Mouse (Mus musculus): ENCODE measurements around the gene Heg1. TPM values are rescaled to one million over a fixed set of nuclear protein-coding genes. Genes with fewer than 3 reads are reported as not detected.

Heg1 gene
- 30.5 and 42.5 TPM in 2 replicates for polyA plus RNA-seq (2015; fragmentation: Nextera tagmentation; extraction: Ambion mirVana)

- Histone ChIP-seq H3K36me3 (no peaks in the 10 kb centered on the region), H3K27ac (peak within 1 kb of the TSS; percentile 90), H3K9me3 (replicated peaks) (no peaks in the 10 kb centered on the region), H3K4me1 (replicated peaks) (peaks cover 43% of the 10 kb centered on the region), H3K9ac (peak within 1 kb of the TSS; percentile 93), H3K27me3 (no peaks in the 10 kb centered on the region), H3K4me3 (peak within 1 kb of the TSS; percentile 85), H3K4me2 (peak within 1 kb of the TSS; percentile 74)
- under 1% methylated on average over 42 of the region's 57 CpGs for WGBS
- ATAC-seq (replicated peaks; ENCODE audit: insufficient number of reproducible peaks, insufficient read depth, low FRiP score, low read depth) = peak; percentile 84
These were observed at the start of gene Heg1 for GRCm38 (mm10) chr16:33684162-33684702. Gene Heg1 (plus strand): TSS chr16:33684370.

DNA sequence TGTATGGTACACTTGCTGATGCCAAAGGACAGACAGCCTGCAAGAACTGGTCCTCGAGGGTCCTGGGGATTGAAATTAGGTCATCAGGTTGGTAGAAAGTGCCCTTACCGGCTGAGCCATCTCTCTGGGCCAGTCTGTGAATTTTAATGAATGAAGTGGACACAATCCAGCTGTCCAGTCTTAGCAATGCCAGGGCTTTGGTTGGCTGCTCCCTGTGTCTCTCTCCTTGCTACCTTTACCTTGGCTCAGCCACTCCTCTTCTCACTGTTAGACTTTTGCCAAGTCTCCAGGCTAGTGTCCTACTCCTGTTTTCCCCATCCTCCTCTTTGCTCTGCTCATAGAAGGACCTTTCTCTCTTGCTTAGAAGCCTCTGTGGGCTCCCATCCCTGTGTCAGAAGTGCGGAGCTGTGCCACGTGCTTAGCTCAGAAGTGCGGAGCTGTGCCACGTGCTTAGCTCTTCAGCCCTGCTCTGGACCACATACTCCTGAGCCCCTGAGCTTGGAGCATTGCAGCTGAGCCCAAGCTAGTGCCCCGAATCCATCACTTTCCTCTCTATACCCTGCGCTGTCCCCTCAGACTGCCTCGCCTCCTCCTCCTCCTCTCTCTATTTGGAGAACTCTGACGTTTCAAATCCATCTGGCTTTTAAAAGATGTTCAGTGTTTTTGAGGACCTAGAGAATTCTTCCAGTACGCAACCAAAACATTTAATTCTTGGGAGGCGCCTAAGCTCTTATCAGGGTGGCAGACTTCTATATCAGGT lies 48.2 kb upstream of the Heg1 start:
- Histone ChIP-seq H3K4me3 (no peak overlapping the region), H3K4me1 (replicated peaks) (no peaks in the 10 kb centered on the region), H3K36me3 (no peaks in the 10 kb centered on the region), H3K27ac (no peak overlapping the region), H3K4me2 (no peak overlapping the region), H3K27me3 (no peaks in the 10 kb centered on the region), H3K9ac (no peak overlapping the region), H3K9me3 (replicated peaks) (no peaks in the 10 kb centered on the region)
- WGBS = 73% methylated on average over 12 of the region's 12 CpGs
- ATAC-seq (replicated peaks; ENCODE audit: insufficient number of reproducible peaks, insufficient read depth, low FRiP score, low read depth) = no peak

DNA sequence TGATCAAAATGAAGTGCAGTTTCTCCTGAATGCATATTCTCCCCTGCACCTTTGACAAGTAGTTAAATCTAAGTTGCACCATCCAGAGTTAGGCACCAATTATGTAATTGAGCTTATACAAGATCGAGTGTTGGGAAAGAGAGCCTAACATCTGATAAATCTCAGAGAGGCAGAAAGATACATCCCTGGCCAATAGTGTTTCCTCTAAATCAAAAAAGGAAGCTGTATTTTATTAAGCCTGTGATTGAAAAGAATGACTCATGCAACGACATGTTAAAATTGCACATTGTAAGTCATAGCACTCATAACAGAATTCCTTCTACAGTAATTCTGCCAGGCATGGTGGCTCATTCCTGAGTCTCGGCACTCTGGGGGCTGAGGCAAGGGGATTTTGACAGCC lies 42.4 kb upstream of the Heg1 start:
- 42% methylated on average over 3 of the region's 3 CpGs for WGBS
- Histone ChIP-seq H3K4me2 (no peak overlapping the region), H3K9ac (no peak overlapping the region)

GRCm38 (mm10) chr16:33653116-33653515 lies 31.1 kb upstream of the Heg1 start:
- Histone ChIP-seq H3K36me3 (no peaks in the 10 kb centered on the region), H3K9me3 (replicated peaks) (no peaks in the 10 kb centered on the region; the same call in 1 of the 2 replicates), H3K9ac (no peak overlapping the region), H3K4me3 (no peak overlapping the region), H3K27ac (no peak overlapping the region), H3K4me1 (replicated peaks) (no peaks in the 10 kb centered on the region), H3K27me3 (no peaks in the 10 kb centered on the region), H3K4me2 (no peak overlapping the region)
- 85% methylated on average over 6 of the region's 6 CpGs for WGBS
- no peak for ATAC-seq (replicated peaks; ENCODE audit: insufficient number of reproducible peaks, insufficient read depth, low FRiP score, low read depth)

More for the DNA sequence above, 42.4 kb upstream of the Heg1 start:
- Histone ChIP-seq H3K9me3 (replicated peaks) (no peaks in the 10 kb centered on the region), H3K36me3 (no peaks in the 10 kb centered on the region), H3K4me3 (no peak overlapping the region), H3K27ac (no peak overlapping the region), H3K4me1 (replicated peaks) (0 out of 2 replicates have a peak, but pooled peaks cover 7% of the 10 kb centered on the region), H3K27me3 (no peaks in the 10 kb centered on the region)
- no peak for ATAC-seq (replicated peaks; ENCODE audit: insufficient number of reproducible peaks, insufficient read depth, low FRiP score, low read depth)

- Histone ChIP-seq H3K27me3 (no peaks in the 10 kb centered on the region), H3K36me3 (no peaks in the 10 kb centered on the region), H3K4me2 (no peak overlapping the region), H3K4me3 (no peak overlapping the region), H3K4me1 (replicated peaks) (peaks cover 10% of the 10 kb centered on the region), H3K27ac (no peak overlapping the region), H3K9ac (no peak overlapping the region), H3K9me3 (replicated peaks) (no peaks in the 10 kb centered on the region)
- WGBS = 84% methylated on average over 3 of the region's 3 CpGs
- ATAC-seq (replicated peaks; ENCODE audit: insufficient number of reproducible peaks, insufficient read depth, low FRiP score, low read depth) = no peak
These were observed 28.7 kb upstream of the Heg1 start for GRCm38 (mm10) chr16:33655443-33655842.

DNA sequence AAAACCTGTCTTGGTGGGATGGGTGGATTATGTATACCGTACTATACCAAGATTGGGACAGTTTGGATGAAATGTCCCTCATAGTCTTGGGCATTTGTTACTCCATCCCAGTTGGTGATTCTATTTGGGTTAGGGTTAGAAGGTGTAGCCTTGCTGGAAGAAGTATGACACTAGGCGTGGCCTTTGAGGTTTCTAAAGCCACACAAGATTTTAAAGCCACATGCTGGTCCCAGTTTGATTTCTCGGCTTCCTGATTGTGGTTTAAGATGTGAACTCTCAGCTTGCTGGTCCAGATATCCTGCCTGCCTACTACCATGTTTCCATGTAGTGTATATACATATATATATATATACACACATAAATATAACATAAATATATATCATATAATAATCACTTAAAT lies 27.0 kb upstream of the Heg1 start:
- H3K4me2 ChIP-seq = no peak overlapping the region
- H3K9ac ChIP-seq = no peak overlapping the region
- H3K9me3 ChIP-seq (replicated peaks) = no peaks in the 10 kb centered on the region
- H3K4me1 ChIP-seq (replicated peaks) = peaks cover 14% of the 10 kb centered on the region
- 82% methylated on average over 3 of the region's 3 CpGs for WGBS
- no peak overlapping the region for H3K4me3 ChIP-seq
- no peaks in the 10 kb centered on the region for H3K36me3 ChIP-seq
- ATAC-seq (replicated peaks; ENCODE audit: insufficient number of reproducible peaks, insufficient read depth, low FRiP score, low read depth) = no peak
- H3K27me3 ChIP-seq = no peaks in the 10 kb centered on the region
- H3K27ac ChIP-seq = no peak overlapping the region

DNA sequence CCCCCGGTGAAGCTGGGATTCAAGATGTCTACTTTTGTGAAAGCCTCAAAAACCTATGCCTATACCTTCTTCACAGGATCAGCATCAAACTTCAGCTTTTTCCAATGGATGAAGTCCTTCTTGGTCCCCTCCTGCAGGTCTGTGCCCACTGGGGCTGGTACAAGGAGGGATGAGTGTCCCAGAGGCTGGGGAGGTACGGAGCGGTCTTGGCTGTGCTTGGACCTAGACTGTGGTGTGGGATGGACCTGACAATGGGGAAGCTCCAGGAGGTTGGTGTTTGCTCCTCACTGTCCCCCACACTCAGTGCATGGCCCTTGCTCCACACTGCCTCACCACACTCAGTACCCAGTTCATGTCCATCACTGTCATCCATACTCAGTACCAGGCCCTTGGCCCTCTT lies 26.0 kb upstream of the Heg1 start:
- H3K4me3 ChIP-seq = no peak overlapping the region
- H3K4me1 ChIP-seq (replicated peaks) = peaks cover 14% of the 10 kb centered on the region
- no peak overlapping the region for H3K27ac ChIP-seq
- H3K36me3 ChIP-seq = no peaks in the 10 kb centered on the region
- no peaks in the 10 kb centered on the region for H3K27me3 ChIP-seq
- H3K9me3 ChIP-seq (replicated peaks) = no peaks in the 10 kb centered on the region
- no peak overlapping the region for H3K4me2 ChIP-seq
- 96% methylated on average over 3 of the region's 3 CpGs for WGBS
- no peak for ATAC-seq (replicated peaks; ENCODE audit: insufficient number of reproducible peaks, insufficient read depth, low FRiP score, low read depth)
- H3K9ac ChIP-seq = no peak overlapping the region

- 77% methylated on average over 5 of the region's 5 CpGs for WGBS
- Histone ChIP-seq H3K4me3 (no peak overlapping the region), H3K9ac (no peak overlapping the region), H3K4me2 (no peak overlapping the region), H3K27me3 (no peaks in the 10 kb centered on the region), H3K27ac (no peak overlapping the region), H3K36me3 (no peaks in the 10 kb centered on the region), H3K4me1 (replicated peaks) (peaks cover 14% of the 10 kb centered on the region), H3K9me3 (replicated peaks) (no peaks in the 10 kb centered on the region)
- ATAC-seq (replicated peaks; ENCODE audit: insufficient number of reproducible peaks, insufficient read depth, low FRiP score, low read depth) = no peak
These were observed 24.6 kb upstream of the Heg1 start for GRCm38 (mm10) chr16:33659521-33659920.

DNA sequence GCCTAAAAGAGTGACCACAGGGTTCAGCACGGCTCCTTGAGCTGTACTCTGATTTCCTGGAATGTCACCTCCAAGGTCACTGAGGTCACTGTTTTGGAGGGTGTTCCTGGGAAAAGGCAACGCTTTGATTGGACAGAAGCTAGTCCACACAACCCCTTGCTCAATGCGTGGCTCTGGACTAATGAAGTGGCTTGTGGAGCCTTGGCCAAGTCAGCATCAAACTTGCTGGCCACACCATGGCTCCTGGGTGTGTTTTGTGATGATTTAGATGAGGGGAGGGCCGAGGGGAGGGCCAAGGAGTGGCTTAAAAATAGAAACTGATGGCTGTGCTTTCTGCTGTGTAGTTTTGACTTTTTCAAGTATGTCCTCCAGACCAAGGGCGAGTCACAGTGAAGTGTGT lies 24.0 kb upstream of the Heg1 start:
- no peak for ATAC-seq (replicated peaks; ENCODE audit: insufficient number of reproducible peaks, insufficient read depth, low FRiP score, low read depth)
- no peak overlapping the region for H3K4me2 ChIP-seq
- H3K4me3 ChIP-seq = no peak overlapping the region
- H3K9ac ChIP-seq = no peak overlapping the region
- H3K27ac ChIP-seq = 0 out of 2 replicates have a peak overlapping the region, but pooled peaks have one; percentile 1
- no peaks in the 10 kb centered on the region for H3K36me3 ChIP-seq
- 38% methylated on average over 5 of the region's 5 CpGs for WGBS
- no peaks in the 10 kb centered on the region for H3K9me3 ChIP-seq (replicated peaks)
- H3K27me3 ChIP-seq = no peaks in the 10 kb centered on the region
- H3K4me1 ChIP-seq (replicated peaks) = peaks cover 14% of the 10 kb centered on the region

- no peak overlapping the region for H3K4me3 ChIP-seq
These were observed 21.3 kb upstream of the Heg1 start for GRCm38 (mm10) chr16:33662841-33663240.

GRCm38 (mm10) chr16:33666226-33666625 lies 17.9 kb upstream of the Heg1 start:
- ATAC-seq (replicated peaks; ENCODE audit: insufficient number of reproducible peaks, insufficient read depth, low FRiP score, low read depth) = no peak

More at GRCm38 (mm10) chr16:33662841-33663240, 21.3 kb upstream of the Heg1 start:
- no peak overlapping the region for H3K27ac ChIP-seq
- no peak overlapping the region for H3K9ac ChIP-seq
- no peaks in the 10 kb centered on the region for H3K9me3 ChIP-seq (replicated peaks)
- ATAC-seq (replicated peaks; ENCODE audit: insufficient number of reproducible peaks, insufficient read depth, low FRiP score, low read depth) = no peak
- H3K36me3 ChIP-seq = no peaks in the 10 kb centered on the region
- H3K4me2 ChIP-seq = no peak overlapping the region
- H3K27me3 ChIP-seq = no peaks in the 10 kb centered on the region
- WGBS = 91% methylated on average over 10 of the region's 10 CpGs
- H3K4me1 ChIP-seq (replicated peaks) = peaks cover 14% of the 10 kb centered on the region

More at GRCm38 (mm10) chr16:33666226-33666625, 17.9 kb upstream of the Heg1 start:
- Histone ChIP-seq H3K9ac (no peak overlapping the region), H3K4me2 (no peak overlapping the region), H3K27me3 (no peaks in the 10 kb centered on the region), H3K4me3 (no peak overlapping the region), H3K9me3 (replicated peaks) (no peaks in the 10 kb centered on the region), H3K4me1 (replicated peaks) (peaks cover 6% of the 10 kb centered on the region), H3K27ac (no peak overlapping the region), H3K36me3 (no peaks in the 10 kb centered on the region)
- 77% methylated on average over 6 of the region's 6 CpGs for WGBS

All from heart, embryonic 15.5 days (tissue).